Mouse (Mus musculus) forebrain, embryonic 14.5 days (tissue): Measurements from ENCODE around the gene Pknox2. TPM values are rescaled to one million over a fixed set of nuclear protein-coding genes. Genes with fewer than 3 reads are reported as not detected.

Source experiments
- ATAC-seq: fragments of 200-750 bp; cut with Nextera tagmentation; 2 replicates; pipeline ENCODE4 v1.8.0; 2017; ENCODE audit warnings: mild to moderate bottlenecking, moderate library complexity
- DNase-seq: peaks from one replicate; pipeline ENCODE4 v3.0.0-alpha.2; 2015; ENCODE audit warnings: low spot score
- H3K27ac ChIP-seq: fragments of 300-500 bp; sonication (generic); 2 replicates; pipeline ENCODE4 v1.5.1; 2014; ENCODE audit warnings: low read depth, mild to moderate bottlenecking, control low read depth, low read length, moderate library complexity
- H3K27me3 ChIP-seq: fragments of 300-500 bp; sonication (generic); replicated peaks from 2 replicates; pipeline ENCODE4 v1.6.1; 2014; ENCODE audit warnings: low read length, control low read depth, mixed read lengths; ENCODE audit not compliant: control insufficient read depth, insufficient read depth
- H3K36me3 ChIP-seq: fragments of 300-500 bp; sonication (generic); 2 replicates; pipeline ENCODE4 v1.6.1; 2014; ENCODE audit warnings: low read length, control low read depth; ENCODE audit not compliant: control insufficient read depth, insufficient read depth
- H3K4me1 ChIP-seq: fragments of 300-500 bp; sonication (generic); 2 replicates; pipeline ENCODE4 v1.6.1; 2014; ENCODE audit warnings: antibody characterized with exemption, low read length, control low read depth; ENCODE audit not compliant: control insufficient read depth, insufficient read depth
- H3K4me2 ChIP-seq: fragments of 300-500 bp; sonication (generic); 2 replicates; pipeline ENCODE4 v1.6.1; 2014; ENCODE audit warnings: mild to moderate bottlenecking, control low read depth, low read length
- H3K4me3 ChIP-seq: fragments of 300-500 bp; sonication (generic); 2 replicates; pipeline ENCODE4 v1.5.1; 2014; ENCODE audit warnings: low read depth, low read length, control low read depth
- H3K9ac ChIP-seq: fragments of 300-500 bp; sonication (generic); 2 replicates; pipeline ENCODE4 v1.6.1; 2014; ENCODE audit warnings: mild to moderate bottlenecking, low read length, control low read depth, moderate library complexity
- H3K9me3 ChIP-seq: fragments of 300-500 bp; sonication (generic); replicated peaks from 2 replicates; pipeline ENCODE4 v1.6.1; 2016; ENCODE audit warnings: low read length, control low read depth, mixed read lengths; ENCODE audit not compliant: control insufficient read depth
- WGBS: fragments of 180-500 bp; shearing (Covaris S2); extraction: QIAGEN DNeasy Blood & Tissue Kit; methylation state at CpG from one replicate; pipeline ENCODE4 v1.1.7; 2014; 5-methylcytosine and 5-hydroxymethylcytosine counted together
- polyA plus RNA-seq: library from polyadenylated mRNA; unstranded; fragments of >200 nt; fragmentation: Nextera tagmentation; extraction: Ambion mirVana; gene quantifications from 2 replicates; pipeline ENCODE4 v1.2.1, GENCODE M21; 2014

The Pknox2 gene
- polyA plus RNA-seq, 1 experiment from 2014 or later, result 12.1 TPM

DNA sequence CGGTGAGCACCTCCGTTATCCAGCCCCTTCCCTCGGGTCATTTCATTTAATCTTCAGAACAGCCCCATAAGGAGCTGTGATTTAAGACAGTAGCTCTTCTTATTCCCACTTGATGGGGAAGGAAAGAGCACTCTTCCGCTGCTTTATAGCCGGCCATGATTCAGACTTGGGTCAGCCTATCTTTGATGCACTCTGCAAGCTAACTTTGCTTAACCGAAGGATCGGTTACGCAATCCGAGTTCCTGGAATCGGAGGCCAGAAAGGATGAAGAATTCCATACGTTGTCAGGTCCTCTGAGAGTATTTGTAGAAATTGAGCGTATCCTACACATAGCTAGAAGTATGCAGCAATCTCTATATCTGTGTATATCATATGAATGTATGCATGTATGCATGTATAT, 109.8 kb downstream of the Pknox2 start:
- WGBS, result 89% methylated on average over 12 of the region's 12 CpGs
- Histone ChIP-seq H3K4me1 (peaks cover 9% of the 10 kb centered on the region), H3K9me3 (no peaks in the 10 kb centered on the region), H3K4me3 (no peak overlapping the region), H3K4me2 (no peak overlapping the region), H3K27ac (no peak overlapping the region), H3K27me3 (no peaks in the 10 kb centered on the region), H3K36me3 (no peaks in the 10 kb centered on the region), H3K9ac (no peak overlapping the region)
- ATAC-seq (no peak), DNase-seq (no peak)

DNA sequence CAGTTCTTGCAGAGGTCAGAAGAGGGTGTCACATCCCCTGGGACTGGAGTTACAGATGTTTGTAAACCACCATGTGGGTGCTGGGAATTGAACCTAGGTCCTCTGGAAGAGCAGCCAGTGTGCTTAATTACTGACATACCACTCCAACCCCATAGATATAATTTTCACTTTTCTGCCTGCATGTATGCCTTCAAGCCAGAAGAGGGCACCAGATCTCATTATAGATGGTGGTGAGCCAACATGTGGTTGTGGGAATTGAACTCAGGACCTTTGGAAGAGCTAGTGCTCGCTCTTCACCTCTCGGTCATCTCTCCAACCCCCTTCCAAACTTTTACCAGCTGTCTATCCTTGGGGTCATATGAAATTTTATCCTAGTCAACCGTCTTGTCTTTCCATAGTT, 112.0 kb downstream of the Pknox2 start:
- 95% methylated on average over 3 of the region's 3 CpGs for WGBS
- H3K9ac ChIP-seq, result no peak overlapping the region

GRCm38 (mm10) chr9:37034316-37034715, 112.9 kb downstream of the Pknox2 start:
- Histone ChIP-seq H3K27ac (no peak overlapping the region), H3K9me3 (no peaks in the 10 kb centered on the region), H3K4me3 (no peak overlapping the region), H3K27me3 (no peaks in the 10 kb centered on the region), H3K4me1 (peaks cover 21% of the 10 kb centered on the region), H3K9ac (no peak overlapping the region), H3K4me2 (no peak overlapping the region), H3K36me3 (no peaks in the 10 kb centered on the region)
- 71% methylated on average over 1 of the region's 1 CpGs for WGBS
- ATAC-seq (no peak), DNase-seq (no peak)

More for the DNA sequence above, 112.0 kb downstream of the Pknox2 start:
- Histone ChIP-seq H3K9me3 (no peaks in the 10 kb centered on the region), H3K4me2 (no peak overlapping the region), H3K36me3 (no peaks in the 10 kb centered on the region), H3K4me1 (peaks cover 15% of the 10 kb centered on the region), H3K27me3 (no peaks in the 10 kb centered on the region), H3K27ac (no peak overlapping the region), H3K4me3 (no peak overlapping the region)
- no peak for ATAC-seq
- no peak for DNase-seq

DNA sequence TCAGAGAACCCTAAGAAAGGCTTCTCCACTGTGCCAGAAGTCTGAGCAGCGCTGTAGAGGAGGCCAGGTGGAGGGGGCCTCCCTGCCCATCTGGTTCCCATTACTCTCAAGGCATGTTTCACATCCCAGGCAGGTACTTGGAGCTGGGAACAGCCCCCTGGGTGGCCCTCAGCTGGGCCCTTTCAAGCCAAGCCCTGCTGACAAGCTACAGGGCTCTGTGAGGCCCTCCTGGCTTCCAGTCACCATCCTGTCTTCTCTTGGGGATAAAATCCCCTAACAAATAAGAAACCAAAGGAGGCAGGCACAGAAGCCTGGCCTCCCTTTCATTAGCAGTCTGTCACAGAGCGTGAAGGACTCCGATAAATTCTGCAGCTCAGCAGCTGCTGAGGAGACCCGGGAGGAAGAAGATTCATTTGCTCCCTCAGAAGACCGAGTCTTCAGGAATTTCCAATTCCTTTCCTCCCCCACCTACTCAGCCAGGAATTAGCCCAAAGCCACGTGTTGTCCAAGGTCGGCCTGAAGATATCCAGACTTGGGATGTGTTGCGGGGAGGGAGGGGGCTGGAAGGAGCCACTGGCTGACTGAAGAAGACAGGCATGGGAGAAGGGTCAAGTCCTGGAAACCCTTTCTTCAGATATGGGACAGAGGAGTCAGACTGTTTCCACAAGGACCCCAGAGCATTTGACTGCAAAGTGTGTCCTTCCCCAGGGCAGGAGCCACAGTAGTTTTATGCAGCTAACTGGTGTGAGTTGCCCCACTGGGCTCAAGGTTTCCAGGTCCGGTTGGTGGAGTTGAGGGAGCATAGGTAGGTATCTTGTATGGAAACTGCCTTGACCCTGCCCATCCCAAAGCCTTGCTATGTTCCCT, 116.6 kb downstream of the Pknox2 start:
- DNase-seq, result peak; percentile 48
- Histone ChIP-seq H3K9ac (peak overlapping the region; percentile 10), H3K36me3 (no peaks in the 10 kb centered on the region), H3K4me2 (no peak overlapping the region), H3K27me3 (no peaks in the 10 kb centered on the region), H3K27ac (peak overlapping the region; percentile 52; the same call in 1 of the 2 replicates), H3K4me3 (no peak overlapping the region), H3K9me3 (no peaks in the 10 kb centered on the region), H3K4me1 (peaks cover 41% of the 10 kb centered on the region)
- 0 out of 2 replicates have a peak, but pooled peaks have one; percentile 10 for ATAC-seq
- 24% methylated on average over 9 of the region's 9 CpGs for WGBS

- H3K36me3 ChIP-seq, result no peaks in the 10 kb centered on the region
- H3K4me1 ChIP-seq, result peaks cover 45% of the 10 kb centered on the region
- no peak overlapping the region for H3K9ac ChIP-seq
- H3K27me3 ChIP-seq, result no peaks in the 10 kb centered on the region
- DNase-seq, result no peak
- H3K9me3 ChIP-seq, result no peaks in the 10 kb centered on the region
- H3K27ac ChIP-seq, result peak overlapping the region; percentile 52; the same call in 1 of the 2 replicates
- H3K4me3 ChIP-seq, result no peak overlapping the region
- H3K4me2 ChIP-seq, result no peak overlapping the region
- WGBS, result 77% methylated on average over 3 of the region's 3 CpGs
- ATAC-seq, result no peak
Measured at GRCm38 (mm10) chr9:37029811-37030346, 117.3 kb downstream of the Pknox2 start.

DNA sequence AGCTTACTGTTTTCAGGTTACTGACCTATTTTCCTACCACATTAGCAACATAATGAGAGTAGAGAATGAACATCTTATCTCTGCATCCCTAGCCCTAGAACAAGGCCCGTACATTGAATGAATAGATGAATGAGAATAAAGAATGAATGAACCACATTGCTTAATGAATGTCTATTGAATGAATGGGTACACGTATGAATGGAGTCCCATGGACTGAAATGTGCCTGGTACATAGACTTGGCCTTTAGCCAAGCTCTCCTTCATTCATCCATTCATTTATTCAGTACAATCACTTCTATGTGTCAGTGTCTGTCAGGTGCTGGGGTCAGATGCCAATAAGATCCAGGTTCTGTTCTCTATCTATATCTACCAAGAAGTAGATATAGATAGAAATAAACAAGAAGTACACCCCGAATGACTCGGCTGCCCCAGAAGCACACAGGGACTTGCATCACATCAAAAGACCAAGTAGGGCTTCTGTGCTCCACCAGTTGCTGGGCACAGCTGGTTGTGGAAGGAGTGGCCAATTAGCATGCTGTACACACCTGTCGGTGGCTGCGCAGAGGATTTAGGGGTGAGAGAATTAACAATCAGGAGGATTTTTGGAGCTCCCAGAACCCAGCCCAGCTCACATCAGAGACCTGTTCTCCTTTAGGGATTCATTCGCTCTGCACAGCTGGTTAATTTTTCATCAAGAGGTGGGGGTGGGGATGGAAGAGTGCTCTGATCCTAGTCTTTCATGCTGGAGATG, 119.2 kb downstream of the Pknox2 start:
- Histone ChIP-seq H3K4me3 (no peak overlapping the region), H3K27me3 (no peaks in the 10 kb centered on the region), H3K9ac (no peak overlapping the region), H3K27ac (peak overlapping the region; percentile 9; the same call in 1 of the 2 replicates), H3K4me2 (no peak overlapping the region), H3K9me3 (no peaks in the 10 kb centered on the region), H3K36me3 (no peaks in the 10 kb centered on the region), H3K4me1 (peaks cover 45% of the 10 kb centered on the region)
- peak; percentile 72 for ATAC-seq
- peak; percentile 72 for DNase-seq
- 6% methylated on average over 7 of the region's 7 CpGs for WGBS

DNA sequence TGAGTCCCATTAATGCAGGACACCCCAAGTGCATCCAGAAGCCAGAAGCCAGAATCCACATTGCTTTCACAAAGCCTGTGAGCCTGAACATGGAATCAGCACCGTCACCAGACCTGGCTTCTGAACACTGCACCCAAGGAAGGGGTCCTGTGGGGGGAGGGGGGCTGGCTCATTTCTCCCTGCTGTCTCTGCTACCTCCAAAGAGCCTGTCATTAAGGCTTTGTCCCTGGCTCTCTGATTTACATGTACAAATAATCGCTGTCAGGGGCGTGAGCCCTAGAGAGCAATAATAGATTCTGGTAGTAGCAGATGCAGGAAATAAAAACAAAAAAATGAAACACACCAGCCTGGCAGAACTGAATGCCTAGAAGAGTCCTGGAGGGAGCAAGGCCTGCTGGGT, 121.3 kb downstream of the Pknox2 start:
- H3K9ac ChIP-seq, result no peak overlapping the region
- no peak overlapping the region for H3K4me3 ChIP-seq
- peaks cover 56% of the 10 kb centered on the region for H3K4me1 ChIP-seq
- ATAC-seq (peak; percentile 52), DNase-seq (peak; percentile 73)
- no peak overlapping the region for H3K4me2 ChIP-seq
- 10% methylated on average over 3 of the region's 3 CpGs for WGBS
- H3K27ac ChIP-seq, result peak overlapping the region; percentile 65
- no peaks in the 10 kb centered on the region for H3K27me3 ChIP-seq
- H3K9me3 ChIP-seq, result no peaks in the 10 kb centered on the region
- no peaks in the 10 kb centered on the region for H3K36me3 ChIP-seq

DNA sequence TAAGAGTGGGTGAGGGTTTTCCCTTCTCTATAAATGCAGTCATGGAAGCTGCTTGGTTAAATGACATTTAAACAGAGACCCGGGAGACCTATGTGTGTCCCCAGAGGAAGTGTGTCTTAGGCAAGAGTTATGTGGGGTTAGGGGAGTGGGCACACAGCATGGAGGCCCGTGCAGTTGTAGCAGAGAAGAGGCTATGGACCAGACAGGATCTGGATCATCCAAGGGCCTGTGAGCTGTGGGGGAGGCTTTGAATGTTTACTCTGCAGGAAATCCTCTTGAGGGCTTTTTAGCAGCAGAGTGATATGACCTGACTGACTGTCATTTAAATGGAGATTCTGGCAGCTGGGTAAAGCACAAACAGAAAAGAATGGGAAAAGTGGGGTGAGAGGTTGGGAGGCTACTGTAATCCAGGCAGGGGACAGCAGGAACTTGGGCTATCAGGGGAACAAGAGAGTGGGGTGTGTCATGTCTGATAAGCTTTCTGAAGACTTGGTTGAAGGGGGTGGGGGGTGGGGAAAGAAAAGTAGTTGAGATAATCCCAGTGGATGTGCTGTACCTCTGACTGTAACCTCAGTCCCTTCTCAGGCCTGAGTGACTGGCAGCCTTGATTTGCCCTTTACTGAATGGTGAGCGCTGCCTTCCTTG, 125.5 kb downstream of the Pknox2 start:
- no peak for ATAC-seq
- Histone ChIP-seq H3K9ac (no peak overlapping the region), H3K4me2 (no peak overlapping the region), H3K27ac (no peak overlapping the region), H3K9me3 (no peaks in the 10 kb centered on the region), H3K36me3 (no peaks in the 10 kb centered on the region), H3K4me1 (peaks cover 23% of the 10 kb centered on the region), H3K27me3 (no peaks in the 10 kb centered on the region), H3K4me3 (no peak overlapping the region)
- WGBS, result 16% methylated on average over 3 of the region's 3 CpGs
- no peak for DNase-seq
